Mouse (Mus musculus) cerebellum, adult 2 months (tissue): ENCODE data around the gene Umad1.

Experiments
- CTCF ChIP-seq: fragments of 200-500 bp; IDR thresholded peaks from 2 replicates; pipeline ENCODE4 v1.5.1; 2011; ENCODE audit warnings: low read depth, mild to moderate bottlenecking, control low read depth, low read length, moderate library complexity, borderline replicate concordance; ENCODE audit not compliant: insufficient read depth
- POLR2A ChIP-seq: fragments of 200-500 bp; IDR thresholded peaks from 2 replicates; pipeline ENCODE4 v1.6.1; 2011; ENCODE audit warnings: low read length, control low read depth, borderline replicate concordance; ENCODE audit not compliant: insufficient read depth

GRCm38 (mm10) chr6:8409865-8410264 lies 150.8 kb downstream of the Umad1 start:
- TF ChIP-seq POLR2A (no peak), CTCF (no peak)
